Mouse (Mus musculus): ENCODE results near the gene Tmem131. TPM values are rescaled to one million over a fixed set of nuclear protein-coding genes. Genes with fewer than 3 reads are reported as not detected.
A peak's percentile ranks its signal among the peaks of the same experiment; 100 is the strongest.

The Tmem131 gene
- polyA plus RNA-seq, 1 experiment from 2014 or later = 9.0 TPM

- ATAC-seq (replicated peaks; ENCODE audit: extremely low read depth, insufficient read depth, low FRiP score) = no peak
- H3K4me1 ChIP-seq (ENCODE audit: control insufficient read depth, insufficient read depth, low read length) = peaks cover 51% of the 10 kb centered on the region
- no peaks in the 10 kb centered on the region for H3K27me3 ChIP-seq (ENCODE audit: control insufficient read depth, insufficient read depth, low read length)
- WGBS = 89% methylated on average over 5 of the region's 5 CpGs
- H3K9ac ChIP-seq (ENCODE audit: low read length) = no peak overlapping the region
- no peaks in the 10 kb centered on the region for H3K9me3 ChIP-seq (replicated peaks; ENCODE audit: control insufficient read depth, low read length)
- no peak overlapping the region for H3K27ac ChIP-seq (ENCODE audit: low read length)
- H3K36me3 ChIP-seq (ENCODE audit: control insufficient read depth, insufficient read depth) = no peaks in the 10 kb centered on the region
- no peak overlapping the region for H3K4me2 ChIP-seq (ENCODE audit: low read depth, low read length)
- no peak overlapping the region for H3K4me3 ChIP-seq (ENCODE audit: low read length)
These were observed 54.5 kb downstream of the Tmem131 start for GRCm38 (mm10) chr1:36889016-36889415.

GRCm38 (mm10) chr1:36887172-36887571 is 56.3 kb downstream of the Tmem131 start:
- H3K4me2 ChIP-seq (ENCODE audit: low read depth, low read length) = no peak overlapping the region; the same call in 1 of the 2 replicates
- no peaks in the 10 kb centered on the region for H3K27me3 ChIP-seq (ENCODE audit: control insufficient read depth, insufficient read depth, low read length)
- H3K9ac ChIP-seq (ENCODE audit: low read length) = no peak overlapping the region
- no peaks in the 10 kb centered on the region for H3K9me3 ChIP-seq (replicated peaks; ENCODE audit: control insufficient read depth, low read length)
- whole genome bisulfite sequencing = 50% methylated on average over 3 of the region's 3 CpGs
- no peaks in the 10 kb centered on the region for H3K36me3 ChIP-seq (ENCODE audit: control insufficient read depth, insufficient read depth)
- H3K27ac ChIP-seq (ENCODE audit: low read length) = peak overlapping the region; percentile 65
- no peak for ATAC-seq (replicated peaks; ENCODE audit: extremely low read depth, insufficient read depth, low FRiP score)
- peaks cover 60% of the 10 kb centered on the region for H3K4me1 ChIP-seq (ENCODE audit: control insufficient read depth, insufficient read depth, low read length)
- H3K4me3 ChIP-seq (ENCODE audit: low read length) = no peak overlapping the region

DNA sequence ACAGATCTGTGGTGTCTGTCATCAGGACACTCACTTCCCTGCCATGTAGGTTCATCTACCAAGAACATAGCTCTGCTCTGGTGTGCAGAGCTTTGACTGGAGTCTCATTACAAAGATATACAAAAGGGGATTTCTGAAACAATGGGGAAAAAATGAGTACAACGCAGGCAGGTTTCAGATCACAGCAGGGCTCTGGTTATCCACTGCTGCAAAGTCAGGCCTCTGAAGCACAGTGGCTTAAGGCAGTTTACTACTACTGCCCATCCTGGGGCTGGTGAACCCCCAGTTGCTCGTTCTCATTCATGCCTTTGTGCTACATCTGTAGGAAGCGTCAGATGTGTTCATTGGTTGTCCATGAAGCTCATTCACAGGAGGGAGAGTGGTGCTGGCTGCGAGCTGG is 57.0 kb downstream of the Tmem131 start:
- Histone ChIP-seq H3K9ac (ENCODE audit: low read length) (no peak overlapping the region), H3K4me2 (ENCODE audit: low read depth, low read length) (no peak overlapping the region), H3K4me1 (ENCODE audit: control insufficient read depth, insufficient read depth, low read length) (peaks cover 59% of the 10 kb centered on the region), H3K27me3 (ENCODE audit: control insufficient read depth, insufficient read depth, low read length) (no peaks in the 10 kb centered on the region), H3K27ac (ENCODE audit: low read length) (no peak overlapping the region), H3K36me3 (ENCODE audit: control insufficient read depth, insufficient read depth) (no peaks in the 10 kb centered on the region), H3K4me3 (ENCODE audit: low read length) (no peak overlapping the region), H3K9me3 (replicated peaks; ENCODE audit: control insufficient read depth, low read length) (no peaks in the 10 kb centered on the region)
- WGBS = 88% methylated on average over 4 of the region's 4 CpGs
- ATAC-seq (replicated peaks; ENCODE audit: extremely low read depth, insufficient read depth, low FRiP score) = no peak

DNA sequence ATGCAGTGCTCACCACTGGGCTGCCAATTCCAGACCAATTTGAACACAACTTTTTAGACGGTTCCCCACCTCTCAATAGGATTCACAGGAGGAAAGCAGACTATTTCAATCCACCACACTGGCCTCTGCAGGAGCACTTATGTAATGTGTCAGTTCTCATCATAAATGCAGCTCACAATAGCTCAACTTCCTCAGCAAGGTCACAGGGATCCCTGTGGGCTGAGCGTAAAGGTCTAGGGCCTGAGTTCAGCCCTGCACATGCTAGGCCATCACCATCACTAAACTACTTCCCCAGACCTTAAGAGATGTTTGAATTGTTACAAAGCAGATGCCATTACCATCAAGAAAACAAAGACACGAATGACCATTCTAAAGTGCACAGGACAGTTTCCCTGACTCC is 58.9 kb downstream of the Tmem131 start:
- ATAC-seq (replicated peaks; ENCODE audit: extremely low read depth, insufficient read depth, low FRiP score) = no peak; the same call in 1 of the 2 replicates
- 56% methylated on average over 3 of the region's 3 CpGs for WGBS
- Histone ChIP-seq H3K9me3 (replicated peaks; ENCODE audit: control insufficient read depth, low read length) (no peaks in the 10 kb centered on the region), H3K27me3 (ENCODE audit: control insufficient read depth, insufficient read depth, low read length) (no peaks in the 10 kb centered on the region), H3K4me1 (ENCODE audit: control insufficient read depth, insufficient read depth, low read length) (peaks cover 45% of the 10 kb centered on the region), H3K9ac (ENCODE audit: low read length) (no peak overlapping the region), H3K4me3 (ENCODE audit: low read length) (no peak overlapping the region), H3K4me2 (ENCODE audit: low read depth, low read length) (no peak overlapping the region), H3K27ac (ENCODE audit: low read length) (peak overlapping the region; percentile 19), H3K36me3 (ENCODE audit: control insufficient read depth, insufficient read depth) (no peaks in the 10 kb centered on the region)

GRCm38 (mm10) chr1:36883805-36884204 is 59.7 kb downstream of the Tmem131 start:
- Histone ChIP-seq H3K4me2 (ENCODE audit: low read depth, low read length) (no peak overlapping the region), H3K27me3 (ENCODE audit: control insufficient read depth, insufficient read depth, low read length) (no peaks in the 10 kb centered on the region), H3K9ac (ENCODE audit: low read length) (no peak overlapping the region), H3K4me1 (ENCODE audit: control insufficient read depth, insufficient read depth, low read length) (peaks cover 45% of the 10 kb centered on the region), H3K9me3 (replicated peaks; ENCODE audit: control insufficient read depth, low read length) (no peaks in the 10 kb centered on the region), H3K4me3 (ENCODE audit: low read length) (no peak overlapping the region), H3K27ac (ENCODE audit: low read length) (peak overlapping the region; percentile 24), H3K36me3 (ENCODE audit: control insufficient read depth, insufficient read depth) (no peaks in the 10 kb centered on the region)
- WGBS = 61% methylated on average over 2 of the region's 2 CpGs
- 0 out of 2 replicates have a peak, but pooled peaks have one; percentile 33 for ATAC-seq (replicated peaks; ENCODE audit: extremely low read depth, insufficient read depth, low FRiP score)

DNA sequence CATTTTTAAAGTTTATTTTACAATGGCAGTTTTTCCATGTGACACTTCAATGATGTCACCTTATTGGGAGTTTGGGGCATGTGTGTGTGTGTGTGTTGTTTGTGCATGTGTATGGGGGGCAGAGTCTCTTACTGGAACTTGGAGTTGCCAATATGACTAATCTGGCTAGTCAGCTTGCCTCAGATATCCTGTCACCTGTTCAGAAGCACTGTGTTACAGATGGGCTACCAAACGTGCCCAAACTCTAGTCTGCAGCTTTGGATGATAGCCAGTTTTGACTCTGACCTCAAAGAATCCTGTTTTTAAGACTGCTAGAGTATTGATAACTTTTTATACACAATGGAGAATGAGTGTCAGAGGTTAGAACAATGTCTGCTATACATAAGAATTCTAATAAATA is 64.3 kb downstream of the Tmem131 start:
- WGBS = 10% methylated on average over 1 of the region's 1 CpGs
- Histone ChIP-seq H3K4me3 (ENCODE audit: low read length) (no peak overlapping the region), H3K27ac (ENCODE audit: low read length) (no peak overlapping the region), H3K36me3 (ENCODE audit: control insufficient read depth, insufficient read depth) (no peaks in the 10 kb centered on the region), H3K9me3 (replicated peaks; ENCODE audit: control insufficient read depth, low read length) (no peaks in the 10 kb centered on the region), H3K4me1 (ENCODE audit: control insufficient read depth, insufficient read depth, low read length) (peaks cover 10% of the 10 kb centered on the region), H3K9ac (ENCODE audit: low read length) (no peak overlapping the region), H3K4me2 (ENCODE audit: low read depth, low read length) (no peak overlapping the region), H3K27me3 (ENCODE audit: control insufficient read depth, insufficient read depth, low read length) (no peaks in the 10 kb centered on the region)
- ATAC-seq (replicated peaks; ENCODE audit: extremely low read depth, insufficient read depth, low FRiP score) = no peak

GRCm38 (mm10) chr1:36877126-36877525 is 66.3 kb downstream of the Tmem131 start:
- H3K4me3 ChIP-seq (ENCODE audit: low read length) = no peak overlapping the region
- ATAC-seq (replicated peaks; ENCODE audit: extremely low read depth, insufficient read depth, low FRiP score) = no peak
- no peak overlapping the region for H3K27ac ChIP-seq (ENCODE audit: low read length)
- no peak overlapping the region for H3K4me2 ChIP-seq (ENCODE audit: low read depth, low read length)
- 32% methylated on average over 1 of the region's 1 CpGs for WGBS
- no peaks in the 10 kb centered on the region for H3K4me1 ChIP-seq (ENCODE audit: control insufficient read depth, insufficient read depth, low read length)
- H3K9ac ChIP-seq (ENCODE audit: low read length) = no peak overlapping the region
- H3K9me3 ChIP-seq (replicated peaks; ENCODE audit: control insufficient read depth, low read length) = no peaks in the 10 kb centered on the region
- H3K36me3 ChIP-seq (ENCODE audit: control insufficient read depth, insufficient read depth) = peaks cover under 1% of the 10 kb centered on the region; the same call in 1 of the 2 replicates
- no peaks in the 10 kb centered on the region for H3K27me3 ChIP-seq (ENCODE audit: control insufficient read depth, insufficient read depth, low read length)

DNA sequence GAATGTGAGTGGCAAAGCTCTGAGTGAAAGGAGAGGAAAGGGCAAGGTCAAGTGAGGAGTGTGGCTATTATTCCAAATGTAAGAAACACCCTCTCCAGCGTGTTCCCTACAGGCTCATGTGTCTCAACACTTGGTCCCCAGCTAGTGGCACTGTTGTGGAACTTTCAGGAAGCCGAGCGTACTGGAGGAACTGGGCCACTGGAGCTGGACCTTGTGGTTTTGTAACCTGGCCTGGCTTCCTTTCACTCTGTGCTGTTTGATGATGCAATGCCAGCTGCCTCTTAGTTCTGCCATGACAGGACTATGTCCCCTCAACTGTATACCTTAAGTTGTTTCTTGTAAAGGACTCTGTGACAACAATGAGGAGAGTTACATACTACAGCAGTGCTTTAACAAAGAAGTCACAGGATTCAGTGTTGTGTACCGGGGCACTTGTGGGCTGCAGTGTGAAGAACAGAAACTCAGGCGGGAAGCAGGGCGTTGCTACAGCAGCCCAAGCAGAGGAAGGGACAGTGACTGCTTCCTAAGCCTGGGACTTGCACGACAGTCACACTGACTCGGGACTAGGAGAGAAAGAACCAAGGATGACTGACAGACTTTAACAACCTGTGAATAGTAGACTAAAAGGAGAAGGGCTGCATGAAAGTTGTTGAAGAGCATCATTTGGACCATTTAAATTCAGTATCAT is 68.4 kb downstream of the Tmem131 start:
- Histone ChIP-seq H3K9me3 (replicated peaks; ENCODE audit: control insufficient read depth, low read length) (no peaks in the 10 kb centered on the region), H3K4me3 (ENCODE audit: low read length) (no peak overlapping the region), H3K9ac (ENCODE audit: low read length) (no peak overlapping the region), H3K4me2 (ENCODE audit: low read depth, low read length) (no peak overlapping the region), H3K4me1 (ENCODE audit: control insufficient read depth, insufficient read depth, low read length) (peaks cover 4% of the 10 kb centered on the region; the same call in 1 of the 2 replicates), H3K27ac (ENCODE audit: low read length) (no peak overlapping the region), H3K36me3 (ENCODE audit: control insufficient read depth, insufficient read depth) (peaks cover 2% of the 10 kb centered on the region; the same call in 1 of the 2 replicates), H3K27me3 (ENCODE audit: control insufficient read depth, insufficient read depth, low read length) (no peaks in the 10 kb centered on the region)
- 68% methylated on average over 8 of the region's 8 CpGs for WGBS
- no peak for ATAC-seq (replicated peaks; ENCODE audit: extremely low read depth, insufficient read depth, low FRiP score)

GRCm38 (mm10) chr1:36871238-36871637 is 72.2 kb downstream of the Tmem131 start:
- no peak overlapping the region for H3K4me2 ChIP-seq (ENCODE audit: low read depth, low read length)
- 33% methylated on average over 4 of the region's 4 CpGs for WGBS
- H3K9ac ChIP-seq (ENCODE audit: low read length) = no peak overlapping the region
- no peaks in the 10 kb centered on the region for H3K27me3 ChIP-seq (ENCODE audit: control insufficient read depth, insufficient read depth, low read length)
- H3K4me1 ChIP-seq (ENCODE audit: control insufficient read depth, insufficient read depth, low read length) = peaks cover 4% of the 10 kb centered on the region; the same call in 1 of the 2 replicates
- no peak overlapping the region for H3K4me3 ChIP-seq (ENCODE audit: low read length)
- H3K27ac ChIP-seq (ENCODE audit: low read length) = no peak overlapping the region
- ATAC-seq (replicated peaks; ENCODE audit: extremely low read depth, insufficient read depth, low FRiP score) = no peak
- peaks cover 2% of the 10 kb centered on the region; the same call in 1 of the 2 replicates for H3K36me3 ChIP-seq (ENCODE audit: control insufficient read depth, insufficient read depth)
- H3K9me3 ChIP-seq (replicated peaks; ENCODE audit: control insufficient read depth, low read length) = no peaks in the 10 kb centered on the region

All from heart, embryonic 16.5 days (tissue).